Mouse (Mus musculus) cerebral cortex, adult 2 months (tissue): ENCODE measurements around the gene Xirp1.

Experiments
- WGBS: fragments of 180-500 bp; shearing (Covaris S2); methylation state at CpG from one replicate; pipeline ENCODE4 v1.1.7; 2018; 5-methylcytosine and 5-hydroxymethylcytosine counted together

Xirp1 gene

DNA sequence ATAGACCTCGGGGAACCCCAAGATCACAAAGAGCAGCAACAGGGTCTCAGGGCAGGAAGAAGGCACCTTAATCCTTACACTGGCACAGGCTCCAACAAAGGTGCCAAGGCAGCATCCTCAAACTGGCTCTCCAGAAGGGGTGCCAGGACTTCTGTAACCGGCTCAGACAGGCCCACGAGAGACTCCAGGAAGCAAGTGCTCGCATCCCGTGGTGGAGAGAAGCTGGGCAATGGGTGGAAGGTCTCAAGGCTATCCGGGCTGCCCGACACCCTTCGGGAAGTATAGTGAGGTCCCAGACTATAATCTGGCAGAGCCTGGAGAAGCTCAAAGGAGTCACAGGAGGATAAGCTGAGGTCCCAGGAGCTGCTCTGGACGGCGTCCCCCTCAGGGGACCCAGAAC lies 51.2 kb downstream of the Xirp1 start:
- 73% methylated on average over 10 of the region's 10 CpGs for WGBS

DNA sequence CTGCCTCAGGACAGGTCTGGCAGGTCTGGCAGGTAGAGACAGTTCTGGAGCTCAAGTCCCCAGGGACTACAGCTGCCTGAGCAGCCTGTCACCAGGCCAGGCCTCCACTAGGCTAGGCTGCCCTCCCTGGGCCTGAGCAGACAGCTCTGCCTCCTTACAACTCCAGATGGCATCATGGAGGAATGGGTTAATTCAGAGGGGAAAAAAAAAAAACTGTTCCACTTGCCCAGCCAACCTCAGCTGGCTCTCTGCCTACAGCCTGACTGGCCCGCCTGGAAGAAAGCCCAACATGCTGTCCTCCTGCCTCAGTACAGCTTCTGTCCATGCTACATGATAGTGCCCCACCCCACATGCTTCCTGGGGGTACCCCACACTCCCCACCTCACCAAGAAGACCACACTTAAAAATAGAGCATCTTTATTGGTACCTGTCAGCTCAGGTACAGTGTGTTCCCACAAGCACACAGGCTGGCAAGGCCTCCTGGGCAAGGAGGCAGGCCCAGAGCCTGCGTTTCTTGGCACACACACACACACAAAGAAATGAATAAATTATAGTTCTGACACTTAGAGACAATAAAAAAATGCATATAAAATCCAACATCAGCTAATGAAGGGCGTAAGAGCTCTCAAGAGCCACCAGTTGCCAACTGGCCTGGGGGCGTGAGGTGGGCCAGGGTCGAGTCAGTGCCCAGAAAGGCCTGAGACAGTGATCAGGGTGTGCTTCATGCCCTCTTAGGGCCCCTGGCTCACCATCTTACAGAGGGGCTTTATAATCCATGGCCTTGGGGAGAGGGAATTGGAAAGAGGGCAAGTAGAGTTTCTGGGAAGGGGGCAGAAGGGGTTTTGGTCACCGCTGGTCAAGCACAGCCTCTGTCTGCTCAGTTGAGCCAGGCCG lies 52.4 kb downstream of the Xirp1 start:
- WGBS, result 51% methylated on average over 7 of the region's 7 CpGs

DNA sequence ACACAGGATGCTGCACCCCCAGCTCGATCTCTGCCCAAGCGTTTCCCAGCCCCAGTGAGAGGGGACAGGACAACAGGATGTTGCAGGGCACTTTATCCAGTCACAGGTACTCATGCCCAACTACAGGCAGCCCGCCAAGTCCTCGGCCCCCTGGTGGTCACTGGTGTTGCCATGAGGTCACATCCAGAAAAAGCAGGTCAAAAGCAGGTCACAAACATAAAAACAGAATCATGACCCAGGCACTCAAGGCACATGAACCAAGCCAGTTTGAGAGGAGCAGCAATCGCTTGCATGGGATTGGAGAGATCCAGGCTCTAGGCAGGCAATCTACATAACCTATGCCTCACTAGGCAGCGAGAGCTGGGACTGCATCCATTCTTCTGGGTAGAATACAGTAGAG lies 53.2 kb downstream of the Xirp1 start:
- 54% methylated on average over 6 of the region's 6 CpGs for WGBS

DNA sequence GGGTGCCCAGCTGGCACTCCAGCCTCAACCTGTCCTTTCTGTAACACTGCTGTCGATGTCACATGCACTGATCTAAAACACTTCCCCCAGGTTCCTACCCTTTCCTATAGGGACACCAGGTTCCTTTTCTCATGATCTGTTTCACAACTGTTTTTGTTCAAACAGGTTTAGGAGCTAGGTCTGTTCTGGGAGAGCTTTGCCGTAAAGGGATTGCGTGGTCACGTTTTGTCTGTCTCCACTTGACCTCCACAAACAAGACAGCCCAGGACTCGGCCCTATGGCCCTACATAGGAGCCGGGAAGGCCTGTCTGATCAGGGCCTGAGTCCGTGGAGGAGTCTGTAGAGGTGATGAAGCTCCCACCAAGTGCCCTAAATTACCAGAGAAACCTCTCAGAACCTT lies 53.6 kb downstream of the Xirp1 start:
- WGBS, result 91% methylated on average over 7 of the region's 7 CpGs

DNA sequence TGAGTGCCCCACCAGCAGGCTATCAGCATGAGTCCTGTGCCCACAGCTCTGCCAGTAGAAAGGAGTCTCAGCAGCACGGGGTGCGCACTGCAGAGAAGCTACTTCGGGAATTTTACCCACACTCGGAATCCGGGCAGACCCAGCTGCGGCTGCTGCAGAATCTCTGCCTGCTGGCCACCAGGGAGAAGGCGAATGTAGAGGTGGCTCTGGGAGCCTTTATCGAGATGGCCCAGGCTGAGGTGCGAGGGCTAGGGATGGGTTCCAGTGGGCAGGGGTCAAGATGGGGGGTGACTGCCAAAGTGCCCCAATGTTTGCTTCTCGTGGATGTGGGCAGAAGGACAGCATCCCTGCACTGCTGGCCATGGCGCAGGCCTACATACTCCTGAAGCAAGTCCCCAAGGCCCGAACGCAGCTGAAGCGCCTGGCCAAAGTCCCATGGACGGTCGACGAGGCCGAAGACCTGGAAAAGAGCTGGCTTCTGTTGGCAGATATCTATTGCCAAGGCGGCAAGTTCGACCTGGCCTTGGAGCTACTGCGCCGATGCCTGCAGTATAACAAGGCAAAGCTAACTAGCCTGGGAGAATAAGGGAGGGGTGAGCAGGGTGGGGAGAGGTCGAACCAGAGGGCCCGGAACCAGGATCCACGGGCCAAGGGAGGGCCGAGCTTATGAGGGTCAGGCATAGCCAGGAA lies 57.0 kb downstream of the Xirp1 start:
- WGBS, result 89% methylated on average over 26 of the region's 26 CpGs

DNA sequence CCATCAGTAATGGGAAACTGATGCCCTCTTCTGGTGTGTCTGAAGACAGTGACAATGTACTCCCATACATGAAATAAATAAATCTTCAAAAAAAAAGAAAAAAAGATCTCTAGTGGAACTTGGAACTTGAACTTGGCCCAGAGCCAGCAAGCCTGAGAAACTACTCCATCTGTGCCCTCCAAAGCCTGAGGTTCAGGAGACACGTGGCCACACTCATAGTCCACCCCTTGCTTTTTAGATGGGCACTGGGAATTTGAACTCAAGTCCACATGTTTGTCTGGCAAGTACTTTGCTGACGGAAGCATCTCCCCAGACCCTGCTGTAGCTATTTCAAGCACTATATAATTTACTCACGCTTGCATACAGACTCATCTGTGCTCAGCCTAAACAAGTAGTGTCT lies 58.2 kb downstream of the Xirp1 start:
- WGBS, result 60% methylated on average over 3 of the region's 3 CpGs

DNA sequence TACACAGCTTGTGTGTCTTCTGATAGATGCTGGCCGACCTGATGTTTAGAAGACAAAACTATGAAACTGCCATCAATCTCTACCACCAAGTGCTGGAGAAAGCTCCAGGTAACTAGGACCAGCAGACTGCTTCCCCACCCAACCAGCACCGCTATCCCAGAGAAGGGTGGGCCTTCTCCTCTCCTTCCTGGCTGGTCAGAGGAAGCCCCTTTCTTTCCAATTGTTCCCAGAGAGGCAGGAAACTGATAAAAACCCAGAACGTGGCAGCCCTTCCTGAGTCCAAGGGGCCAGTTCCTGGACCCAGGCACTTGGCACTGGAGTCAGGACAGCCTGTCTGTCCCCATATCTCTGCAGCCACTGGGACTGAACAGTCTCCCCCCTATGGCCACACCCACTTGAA lies 59.2 kb downstream of the Xirp1 start:
- WGBS, result 85% methylated on average over 3 of the region's 3 CpGs
